Mouse (Mus musculus): ENCODE results near the gene Ctu2. TPM values are rescaled to one million over a fixed set of nuclear protein-coding genes. Genes with fewer than 3 reads are reported as not detected.

Ctu2 gene
- total RNA-seq, 2 experiments from 2014 or later: 20.8 to 24.2 TPM

- DNase-seq (ENCODE audit: low spot score in 2 of 2): peak; percentile 78 to 80
Observed at GRCm38 (mm10) chr8:122444058-122444748, 31.7 kb upstream of the Ctu2 start.

DNA sequence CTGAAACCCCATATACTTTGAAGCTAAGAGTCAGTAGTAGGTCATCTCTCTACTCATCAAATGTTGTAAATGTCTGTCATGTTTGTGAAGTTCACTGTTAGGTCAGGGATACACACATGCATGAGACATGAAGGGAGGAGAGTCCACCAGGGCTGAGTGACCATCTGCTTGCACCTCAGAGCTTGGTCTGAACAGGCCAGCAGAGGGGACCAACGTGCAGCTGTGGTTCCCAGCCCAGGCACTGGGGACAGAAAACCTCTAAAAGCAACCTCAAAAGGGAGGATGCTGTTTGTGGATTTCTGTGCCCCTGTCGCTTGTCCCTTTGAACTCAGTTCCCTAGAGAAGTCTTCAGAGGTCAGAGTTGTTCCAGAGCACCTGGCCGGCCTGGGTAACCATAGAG is 30.7 kb upstream of the Ctu2 start:
- no peak for DNase-seq (ENCODE audit: low spot score in 2 of 2)

- no peak for DNase-seq (ENCODE audit: low spot score in 2 of 2)
Observed at GRCm38 (mm10) chr8:122451161-122451703, 24.7 kb upstream of the Ctu2 start.

GRCm38 (mm10) chr8:122452154-122452553 is 23.8 kb upstream of the Ctu2 start:
- DNase-seq (ENCODE audit: low spot score in 2 of 2): no peak

DNA sequence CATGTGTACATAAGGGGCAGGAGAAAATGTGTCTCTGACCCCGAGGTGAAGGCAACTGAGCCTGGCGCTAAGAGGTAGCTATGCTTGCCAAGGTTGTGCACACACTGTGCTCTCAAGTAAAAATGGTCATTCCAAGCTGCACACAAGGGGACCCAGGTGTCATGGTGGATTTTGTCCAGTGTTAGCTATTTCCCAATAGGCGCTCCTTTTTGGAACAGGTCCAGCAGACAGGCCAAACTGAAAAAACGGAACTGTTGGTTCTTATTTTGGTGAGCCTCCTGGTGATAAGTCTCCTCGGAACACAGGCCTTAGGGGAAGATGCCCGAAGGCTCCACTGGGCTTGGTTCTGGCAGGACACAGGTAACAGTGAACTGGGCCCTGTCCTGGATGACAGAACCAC is 21.5 kb upstream of the Ctu2 start:
- no peak for DNase-seq (ENCODE audit: low spot score in 2 of 2)

DNA sequence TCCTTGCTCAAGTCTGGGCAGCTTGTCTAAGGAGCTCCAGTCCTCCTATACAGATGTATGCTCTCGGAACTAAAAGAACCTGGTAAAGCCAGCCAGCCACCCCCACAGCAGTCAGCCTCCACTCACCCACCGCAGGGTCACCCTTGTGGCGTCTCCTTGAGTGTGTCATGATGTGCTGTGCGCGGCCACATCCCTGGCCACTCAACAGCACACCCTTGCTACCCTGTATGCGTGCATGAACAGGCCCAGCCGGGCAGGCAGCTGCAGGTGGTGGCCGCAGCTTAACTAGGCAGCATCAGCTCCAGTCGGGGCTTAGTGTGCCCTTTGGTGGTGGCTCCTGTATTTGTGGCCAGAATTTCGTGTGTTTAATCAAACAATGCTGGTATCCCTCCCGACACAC is 18.8 kb upstream of the Ctu2 start:
- no peak for DNase-seq (ENCODE audit: low spot score in 2 of 2)

DNA sequence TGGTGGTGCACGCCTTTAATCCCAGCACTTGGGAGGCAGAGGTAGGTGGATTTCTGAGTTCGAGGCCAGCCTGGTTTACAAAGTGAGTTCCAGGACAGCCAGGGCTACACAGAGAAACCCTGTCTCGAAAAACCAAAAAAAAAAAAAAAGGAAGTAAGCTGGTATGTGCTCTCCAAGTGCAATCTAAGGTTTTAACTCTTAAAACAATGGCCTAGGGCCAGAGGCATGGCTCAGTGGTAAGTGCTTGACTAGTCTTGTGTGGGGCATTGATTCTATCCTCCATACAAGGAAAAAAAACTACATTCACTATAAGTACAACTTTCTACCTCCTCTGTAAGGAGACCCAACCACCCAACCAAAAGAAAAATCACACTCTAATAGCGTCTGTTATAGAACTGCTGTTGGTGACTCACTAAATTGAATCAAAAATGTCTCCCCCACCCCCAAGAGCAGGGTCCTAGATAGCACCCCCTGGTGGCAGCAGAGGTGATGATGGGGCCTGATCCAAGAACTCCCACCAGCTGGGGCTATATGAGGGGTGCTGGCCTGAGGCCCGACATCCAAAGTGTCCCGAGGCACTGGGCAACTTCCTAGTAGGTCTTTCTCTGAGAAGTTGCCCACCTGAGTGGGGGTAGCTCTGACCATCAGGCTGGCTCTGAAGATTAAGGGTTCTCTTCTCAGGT is 16.6 kb upstream of the Ctu2 start:
- no peak for DNase-seq (ENCODE audit: low spot score in 2 of 2)

DNA sequence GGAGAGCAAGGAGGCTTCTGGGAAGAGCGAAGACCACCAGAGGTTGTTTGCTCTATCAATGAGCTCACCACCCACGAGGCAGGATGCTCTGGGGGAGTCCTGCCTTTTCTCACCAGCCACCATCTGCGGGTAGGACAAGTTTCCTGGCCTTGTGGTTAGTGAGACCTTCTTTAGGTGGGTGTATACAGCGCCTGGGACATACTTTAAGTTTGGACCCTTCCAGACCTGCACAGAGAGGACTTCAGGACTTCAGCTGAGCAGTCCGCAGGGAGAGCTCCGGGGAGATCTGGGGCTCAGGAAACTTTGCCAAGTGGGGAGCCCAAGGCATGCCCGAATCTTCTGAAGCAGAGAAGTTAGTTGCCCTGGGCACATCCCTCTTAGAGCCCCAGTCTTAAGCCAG is 16.0 kb upstream of the Ctu2 start:
- no peak for DNase-seq (ENCODE audit: low spot score in 2 of 2)

GRCm38 (mm10) chr8:122460524-122461472 is 15.1 kb upstream of the Ctu2 start, which contains the start of gene Snai3:
Snai3 (minus strand) TSS chr8:122460733.
- peak in 1 of 2 experiments; percentile 28 for DNase-seq (ENCODE audit: low spot score in 2 of 2)

DNA sequence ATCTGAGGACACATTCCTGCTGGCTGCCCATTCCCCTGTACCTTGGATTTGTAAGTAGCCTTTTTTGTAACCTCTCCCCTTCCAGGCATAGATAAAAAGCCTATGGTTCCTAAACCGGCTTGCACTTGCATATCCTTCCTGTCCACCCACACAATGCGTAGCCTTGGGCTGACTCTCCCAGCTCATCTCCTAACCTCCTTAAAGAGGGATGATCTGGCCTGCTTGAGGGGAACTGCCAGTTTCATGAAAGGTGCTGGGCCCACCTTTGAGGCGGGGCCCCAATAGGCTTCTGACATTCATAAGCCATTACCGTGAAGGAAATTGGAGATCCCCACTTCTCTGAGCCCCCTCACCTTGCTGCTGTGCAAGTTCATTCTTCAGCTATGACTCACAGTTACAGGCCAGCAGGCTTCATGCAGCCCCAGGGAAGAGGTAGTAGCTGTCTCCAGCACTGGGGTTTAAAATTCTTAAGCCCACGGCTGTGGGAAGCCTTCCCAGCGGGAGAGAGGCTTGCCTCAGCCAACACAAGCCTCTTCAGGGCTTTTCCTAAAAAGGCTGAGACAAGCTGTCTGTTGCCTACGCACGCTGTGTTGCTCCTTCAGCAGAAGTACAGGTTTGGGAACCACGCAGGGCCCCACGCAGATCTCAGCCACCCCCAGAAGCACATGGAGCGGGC is 14.3 kb upstream of the Ctu2 start:
- DNase-seq (ENCODE audit: low spot score in 2 of 2): no peak

GRCm38 (mm10) chr8:122462510-122462909 is 13.4 kb upstream of the Ctu2 start:
- DNase-seq (ENCODE audit: low spot score in 2 of 2): no peak

- no peak for DNase-seq (ENCODE audit: low spot score in 2 of 2)
Observed at GRCm38 (mm10) chr8:122463651-122464640, 12.0 kb upstream of the Ctu2 start.

DNA sequence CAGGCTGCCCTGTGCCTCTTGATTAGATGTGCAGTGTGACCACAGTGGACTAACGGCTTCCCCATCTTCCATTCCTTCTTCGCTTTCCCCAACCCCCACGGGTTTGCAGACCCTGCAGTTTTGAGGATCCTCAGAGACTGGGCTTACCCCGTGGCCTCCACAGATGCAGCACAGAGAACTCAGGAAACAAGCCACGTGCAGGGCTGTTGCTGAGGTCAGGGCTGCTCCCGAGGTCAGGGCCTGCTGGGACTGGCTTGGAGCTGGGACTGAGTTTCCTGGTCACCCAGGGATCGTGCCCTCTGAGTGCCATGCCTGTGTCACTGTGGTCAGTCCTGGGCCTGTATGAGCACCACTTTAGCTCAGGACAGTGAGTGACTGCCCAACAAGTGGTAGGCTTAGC is 11.0 kb upstream of the Ctu2 start:
- DNase-seq (ENCODE audit: low spot score in 2 of 2): no peak

DNA sequence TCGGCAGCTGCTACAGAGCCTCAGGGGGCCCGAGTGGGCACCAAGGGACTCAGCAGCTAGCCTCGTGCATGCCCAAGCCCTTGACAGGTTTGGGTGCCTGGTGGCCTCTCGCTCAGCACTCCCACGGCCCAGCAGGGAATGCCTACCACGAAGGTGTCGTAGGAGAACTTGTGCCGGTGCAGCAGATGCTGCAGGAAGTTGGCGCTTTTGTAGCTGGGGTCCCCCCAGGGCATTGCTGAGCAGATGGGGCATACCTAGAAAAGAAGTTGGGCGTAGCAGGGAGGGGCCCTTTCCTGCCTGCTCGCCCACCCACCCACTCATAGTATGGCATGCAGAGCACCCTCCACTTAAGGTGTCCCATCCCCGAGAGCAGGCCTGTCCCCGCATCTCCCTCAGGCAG is 8.1 kb upstream of the Ctu2 start:
- no peak for DNase-seq (ENCODE audit: low spot score in 2 of 2)

GRCm38 (mm10) chr8:122469407-122469806 is 6.5 kb upstream of the Ctu2 start:
- no peak for DNase-seq (ENCODE audit: low spot score in 2 of 2)

- no peak for DNase-seq (ENCODE audit: low spot score in 2 of 2)
Observed at GRCm38 (mm10) chr8:122469965-122470364, 6.0 kb upstream of the Ctu2 start.

DNA sequence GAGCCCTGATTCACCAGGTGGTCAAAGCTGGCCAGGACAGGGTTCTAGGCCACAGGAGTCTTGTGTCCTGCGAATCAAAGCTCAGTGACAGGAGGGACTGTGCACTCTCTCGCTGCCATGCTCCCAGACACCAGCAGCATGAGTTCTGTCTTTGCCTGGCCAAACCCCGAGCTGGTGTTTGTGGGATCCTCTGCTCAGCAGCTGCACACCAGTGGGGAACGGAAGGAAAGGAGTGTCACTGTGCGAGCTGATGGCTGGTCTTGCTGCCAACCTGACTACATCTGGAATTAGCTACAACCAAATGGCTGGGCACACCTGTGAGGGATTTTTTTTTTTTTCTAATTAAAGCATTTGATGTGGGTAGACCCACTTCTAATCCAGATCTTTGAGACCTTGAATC is 5.3 kb upstream of the Ctu2 start:
- DNase-seq (ENCODE audit: low spot score in 2 of 2): no peak

DNA sequence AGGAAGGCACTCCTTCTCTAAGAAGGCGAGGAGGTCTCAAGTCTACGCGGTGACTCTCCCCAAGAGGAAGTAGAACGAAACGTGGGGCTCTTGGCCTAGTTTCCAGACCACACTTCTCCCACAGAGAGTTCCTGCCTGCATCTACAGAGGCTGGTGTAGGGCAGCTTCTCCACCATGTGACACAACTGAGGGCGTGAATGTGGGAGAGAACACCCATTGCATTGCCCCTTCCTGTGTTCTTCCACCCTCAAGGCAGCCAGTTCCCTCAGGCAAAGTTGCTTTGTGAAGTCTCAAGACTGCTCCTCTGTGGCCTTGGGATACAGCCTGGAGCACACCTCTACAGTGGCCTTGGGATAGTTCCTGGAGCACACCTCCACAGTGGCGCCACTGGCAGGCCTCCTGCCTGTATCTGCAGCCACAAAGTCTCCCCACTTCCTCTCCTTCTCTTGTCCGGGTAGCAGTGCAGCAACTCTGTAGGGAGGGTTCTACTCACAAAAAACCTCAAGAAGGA is 2.0 kb upstream of the Ctu2 start:
- DNase-seq (ENCODE audit: low spot score in 2 of 2): no peak

DNA sequence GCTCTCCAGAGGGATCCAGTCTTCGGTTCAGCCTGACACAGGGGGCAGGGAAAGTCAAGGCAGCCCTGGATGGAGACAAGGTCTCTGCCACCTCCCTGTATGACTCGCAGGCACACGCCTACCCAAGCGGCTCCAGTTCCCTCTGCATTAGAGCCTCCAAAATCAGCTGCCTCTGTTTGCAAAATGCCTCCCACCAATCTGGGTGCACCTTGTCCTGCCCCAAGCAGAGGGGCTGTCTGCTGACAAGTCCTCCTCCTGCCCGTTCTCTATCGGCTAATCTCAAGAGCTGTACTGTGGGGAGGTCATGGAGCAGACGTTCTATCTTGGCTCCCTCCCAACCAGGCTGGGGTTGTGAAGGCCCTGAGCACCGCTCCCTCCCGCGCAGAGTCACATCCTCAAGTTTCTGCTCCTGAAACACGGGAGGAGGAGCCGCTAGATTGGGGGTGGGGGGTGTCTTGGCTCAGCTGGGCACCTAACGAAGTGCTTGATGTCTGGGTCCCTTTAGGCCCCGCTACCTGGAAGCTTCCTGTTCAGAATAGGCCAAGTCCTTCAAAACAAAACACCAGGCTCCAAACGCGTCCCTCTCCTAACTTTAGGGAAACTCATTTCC is 887 bp upstream of the Ctu2 start:
- DNase-seq (ENCODE audit: low spot score in 2 of 2): peak in 1 of 2 experiments; percentile 51
